Mouse (Mus musculus): ENCODE measurements around the gene Slc29a4.

The Slc29a4 gene

GRCm38 (mm10) chr5:142750173-142750572 lies 57.9 kb downstream of the Slc29a4 start:
- no peak for DNase-seq

GRCm38 (mm10) chr5:142752241-142752640 lies 59.9 kb downstream of the Slc29a4 start:
- DNase-seq, result no peak

- no peak for DNase-seq
These were observed 67.5 kb downstream of the Slc29a4 start for GRCm38 (mm10) chr5:142759786-142760185.

- no peak for DNase-seq
These were observed 69.1 kb downstream of the Slc29a4 start for GRCm38 (mm10) chr5:142761326-142761983.

GRCm38 (mm10) chr5:142762082-142762807 lies 69.9 kb downstream of the Slc29a4 start:
- no peak for DNase-seq

GRCm38 (mm10) chr5:142764306-142764705 lies 72.0 kb downstream of the Slc29a4 start:
- DNase-seq, result no peak

- no peak for DNase-seq
These were observed 72.6 kb downstream of the Slc29a4 start for GRCm38 (mm10) chr5:142764889-142765288.

GRCm38 (mm10) chr5:142766708-142767107 lies 74.4 kb downstream of the Slc29a4 start:
- no peak for DNase-seq

GRCm38 (mm10) chr5:142767937-142768336 lies 75.6 kb downstream of the Slc29a4 start:
- peak; percentile 61 for DNase-seq

- no peak for DNase-seq
These were observed 76.3 kb downstream of the Slc29a4 start for GRCm38 (mm10) chr5:142768352-142769267.

- no peak for DNase-seq
These were observed 77.3 kb downstream of the Slc29a4 start for GRCm38 (mm10) chr5:142769641-142770040.

- DNase-seq, result no peak
These were observed 78.7 kb downstream of the Slc29a4 start for GRCm38 (mm10) chr5:142771034-142771433.

GRCm38 (mm10) chr5:142771964-142772363 lies 79.7 kb downstream of the Slc29a4 start:
- no peak for DNase-seq

Data from thymus, postnatal 25 days (tissue).